Mouse (Mus musculus): ENCODE results near the gene Omt2b. TPM values are rescaled to one million over a fixed set of nuclear protein-coding genes. Genes with fewer than 3 reads are reported as not detected.

Gene Omt2b
- polyA plus RNA-seq, 1 experiment, result not detected

DNA sequence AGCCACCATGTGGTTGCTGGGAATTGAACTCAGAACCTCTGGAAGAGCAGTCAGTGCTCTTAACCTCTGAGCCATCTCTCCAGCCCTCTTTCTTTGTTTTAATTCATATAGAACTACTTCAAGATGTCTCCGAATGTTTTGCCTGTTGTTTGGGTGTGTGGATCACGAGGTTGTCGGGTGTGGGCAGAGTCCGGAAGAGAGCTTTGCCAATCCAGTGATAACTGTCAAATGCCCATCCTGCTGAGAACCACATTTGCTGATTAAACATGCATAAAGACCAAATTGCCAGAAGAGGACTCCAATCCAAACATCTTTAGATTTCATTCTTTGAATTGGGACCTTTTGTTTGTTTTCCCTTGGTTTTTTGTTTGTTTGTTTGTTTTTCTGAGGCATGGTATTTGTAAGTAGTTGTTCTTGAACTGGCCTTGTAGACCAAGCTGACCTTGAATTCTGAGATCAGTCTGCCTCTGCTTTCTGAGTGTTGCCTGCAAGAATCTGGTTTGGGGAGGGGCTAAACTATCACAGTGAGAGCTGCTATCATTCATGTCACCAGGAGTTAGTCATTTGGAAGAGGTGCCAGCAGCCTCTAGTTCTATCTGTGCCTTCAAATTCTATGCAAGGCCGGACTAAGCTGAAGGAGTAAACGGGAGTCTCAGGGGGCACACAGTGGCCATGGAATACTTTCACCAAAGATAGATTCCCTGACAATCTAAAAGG, 24.3 kb downstream of the Omt2b start:
- no peaks in the 10 kb centered on the region for H3K4me1 ChIP-seq (ENCODE audit: control insufficient read depth, insufficient read depth, low read length)
- H3K9ac ChIP-seq (ENCODE audit: low read depth, poor library complexity, severe bottlenecking), result no peak overlapping the region
- H3K27me3 ChIP-seq (ENCODE audit: control insufficient read depth, insufficient read depth, low read length, poor library complexity, severe bottlenecking), result no peaks in the 10 kb centered on the region
- H3K36me3 ChIP-seq (ENCODE audit: control insufficient read depth, insufficient read depth, low read length, poor library complexity, severe bottlenecking), result no peaks in the 10 kb centered on the region
- no peaks in the 10 kb centered on the region for H3K9me3 ChIP-seq (replicated peaks; ENCODE audit: control insufficient read depth, insufficient read depth, low read length, poor library complexity, severe bottlenecking)
- no peak overlapping the region for H3K27ac ChIP-seq (ENCODE audit: insufficient read depth, low read length)
- H3K4me3 ChIP-seq (ENCODE audit: low read depth, low read length), result no peak overlapping the region
- TF ChIP-seq EP300 (IDR thresholded peaks at IDR 0.05; ENCODE audit: insufficient read depth, low read depth, low read length) (no peak), POLR2A (IDR thresholded peaks at IDR 0.05; ENCODE audit: insufficient read depth, low read length) (no peak), CTCF (IDR thresholded peaks at IDR 0.05; ENCODE audit: low read depth, low read length) (no peak)

DNA sequence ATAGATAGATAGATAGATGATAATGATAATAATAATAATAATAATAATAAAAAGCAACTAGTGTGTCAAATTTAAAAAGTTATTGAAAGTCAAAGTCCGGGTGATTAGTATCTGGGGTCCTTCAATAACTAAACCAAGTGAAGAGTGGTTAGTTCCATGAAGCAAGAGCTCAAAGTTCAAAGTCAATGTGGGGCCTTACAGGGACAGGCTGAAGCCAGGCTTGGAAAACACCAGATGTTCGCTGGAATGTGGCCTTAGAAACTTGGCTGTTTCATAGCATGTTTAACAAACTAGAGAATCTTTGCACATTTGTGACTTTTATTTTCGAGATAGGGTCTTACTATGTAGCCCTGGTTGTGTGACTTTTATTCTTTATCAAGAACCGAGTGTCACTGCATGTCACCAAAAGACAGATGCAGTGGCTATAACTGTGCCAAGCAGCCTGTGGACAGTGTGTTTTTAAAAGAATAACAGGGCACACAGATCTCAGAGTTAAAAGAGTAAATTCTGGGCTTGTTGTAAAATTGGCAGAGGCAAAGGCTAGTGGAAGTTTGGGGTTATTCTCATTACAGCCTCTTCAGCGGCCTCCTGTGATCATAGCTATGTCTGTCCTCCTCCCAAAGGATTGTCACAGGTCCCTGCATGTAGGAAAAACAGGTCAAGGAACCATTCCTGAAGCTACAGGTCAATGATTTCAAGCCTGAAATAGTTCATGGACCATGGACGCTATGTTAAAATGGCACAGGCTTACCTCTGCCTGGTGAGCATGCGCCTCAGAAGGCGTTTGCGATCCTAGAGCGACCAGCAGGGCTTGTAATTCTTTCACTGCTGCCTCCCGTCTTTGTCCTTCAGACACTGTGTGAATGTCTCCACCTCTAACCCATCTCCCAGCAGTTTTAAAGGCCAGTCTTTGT, 27.5 kb downstream of the Omt2b start:
- no peaks in the 10 kb centered on the region for H3K9me3 ChIP-seq (replicated peaks; ENCODE audit: control insufficient read depth, insufficient read depth, low read length, poor library complexity, severe bottlenecking)
- TF ChIP-seq CTCF (IDR thresholded peaks at IDR 0.05; ENCODE audit: low read depth, low read length), result no peak
- TF ChIP-seq POLR2A (IDR thresholded peaks at IDR 0.05; ENCODE audit: insufficient read depth, low read length), result no peak
- TF ChIP-seq EP300 (IDR thresholded peaks at IDR 0.05; ENCODE audit: insufficient read depth, low read depth, low read length), result no peak
- no peaks in the 10 kb centered on the region for H3K27me3 ChIP-seq (ENCODE audit: control insufficient read depth, insufficient read depth, low read length, poor library complexity, severe bottlenecking)

DNA sequence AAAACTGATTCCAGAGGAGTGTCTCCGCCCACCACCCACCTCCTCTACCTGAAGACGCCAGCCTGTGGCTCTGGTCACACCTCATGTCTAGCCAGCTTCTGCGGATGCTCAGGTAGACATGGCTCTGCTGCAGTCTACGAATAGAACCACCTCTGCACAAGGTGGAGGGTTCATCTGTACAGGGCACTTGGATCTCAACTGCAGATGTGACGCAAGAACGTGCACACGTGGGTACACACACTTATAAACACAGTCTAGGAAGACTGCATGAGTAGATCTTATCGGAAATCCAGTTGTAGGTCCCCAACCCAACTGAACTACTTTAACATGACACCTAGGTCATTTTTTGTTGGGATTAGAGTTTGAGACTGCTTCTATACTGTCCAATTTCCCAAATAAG, 28.2 kb downstream of the Omt2b start, which contains the start of gene Gsta2:
Gene Gsta2 (minus strand): TSS at position 178 of the 400 bp plus-strand sequence.
- Histone ChIP-seq H3K36me3 (ENCODE audit: control insufficient read depth, insufficient read depth, low read length, poor library complexity, severe bottlenecking) (no peaks in the 10 kb centered on the region), H3K4me1 (ENCODE audit: control insufficient read depth, insufficient read depth, low read length) (peaks cover 3% of the 10 kb centered on the region), H3K4me3 (ENCODE audit: low read depth, low read length) (no peak within 1 kb of the TSS), H3K27me3 (ENCODE audit: control insufficient read depth, insufficient read depth, low read length, poor library complexity, severe bottlenecking) (no peaks in the 10 kb centered on the region), H3K9ac (ENCODE audit: low read depth, poor library complexity, severe bottlenecking) (no peak within 1 kb of the TSS), H3K9me3 (replicated peaks; ENCODE audit: control insufficient read depth, insufficient read depth, low read length, poor library complexity, severe bottlenecking) (no peaks in the 10 kb centered on the region), H3K27ac (ENCODE audit: insufficient read depth, low read length) (no peak within 1 kb of the TSS)
- TF ChIP-seq CTCF (IDR thresholded peaks at IDR 0.05; ENCODE audit: low read depth, low read length) (no peak), EP300 (IDR thresholded peaks at IDR 0.05; ENCODE audit: insufficient read depth, low read depth, low read length) (no peak), POLR2A (IDR thresholded peaks at IDR 0.05; ENCODE audit: insufficient read depth, low read length) (no peak)

More for the DNA sequence above, 27.5 kb downstream of the Omt2b start:
- Histone ChIP-seq H3K9ac (ENCODE audit: low read depth, poor library complexity, severe bottlenecking) (no peak overlapping the region), H3K36me3 (ENCODE audit: control insufficient read depth, insufficient read depth, low read length, poor library complexity, severe bottlenecking) (no peaks in the 10 kb centered on the region), H3K27ac (ENCODE audit: insufficient read depth, low read length) (no peak overlapping the region), H3K4me3 (ENCODE audit: low read depth, low read length) (no peak overlapping the region), H3K4me1 (ENCODE audit: control insufficient read depth, insufficient read depth, low read length) (peaks cover 2% of the 10 kb centered on the region)

DNA sequence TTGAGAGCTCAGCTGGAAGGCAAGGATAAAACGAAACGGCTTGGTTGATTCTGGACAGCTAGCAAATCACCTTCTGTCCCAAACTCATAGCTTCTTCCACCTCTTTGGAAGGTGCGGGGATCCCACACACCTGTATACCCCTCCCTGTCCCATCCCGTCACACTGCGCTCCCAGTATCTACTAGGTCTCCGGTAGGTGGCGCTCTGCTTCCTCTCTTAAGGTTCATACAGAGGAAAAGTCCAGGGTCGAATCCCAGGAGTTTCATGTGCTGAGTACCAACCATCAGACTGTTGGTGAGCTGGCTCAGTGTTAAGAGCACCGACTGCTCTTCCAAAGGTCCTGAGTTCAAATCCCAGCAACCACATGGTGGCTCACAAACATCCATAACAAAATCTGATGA, 30.7 kb downstream of the Omt2b start:
- H3K36me3 ChIP-seq (ENCODE audit: control insufficient read depth, insufficient read depth, low read length, poor library complexity, severe bottlenecking), result no peaks in the 10 kb centered on the region
- TF ChIP-seq POLR2A (IDR thresholded peaks at IDR 0.05; ENCODE audit: insufficient read depth, low read length), result no peak
- TF ChIP-seq CTCF (IDR thresholded peaks at IDR 0.05; ENCODE audit: low read depth, low read length), result peak; percentile 91
- 0 out of 2 replicates have a peak, but pooled peaks have one; percentile 32 for TF ChIP-seq EP300 (IDR thresholded peaks at IDR 0.05; ENCODE audit: insufficient read depth, low read depth, low read length)
- H3K9ac ChIP-seq (ENCODE audit: low read depth, poor library complexity, severe bottlenecking), result no peak overlapping the region
- H3K4me1 ChIP-seq (ENCODE audit: control insufficient read depth, insufficient read depth, low read length), result peaks cover 3% of the 10 kb centered on the region
- 0 out of 2 replicates have a peak overlapping the region, but pooled peaks have one; percentile 66 for H3K27ac ChIP-seq (ENCODE audit: insufficient read depth, low read length)
- H3K27me3 ChIP-seq (ENCODE audit: control insufficient read depth, insufficient read depth, low read length, poor library complexity, severe bottlenecking), result no peaks in the 10 kb centered on the region
- H3K9me3 ChIP-seq (replicated peaks; ENCODE audit: control insufficient read depth, insufficient read depth, low read length, poor library complexity, severe bottlenecking), result no peaks in the 10 kb centered on the region
- H3K4me3 ChIP-seq (ENCODE audit: low read depth, low read length), result no peak overlapping the region

DNA sequence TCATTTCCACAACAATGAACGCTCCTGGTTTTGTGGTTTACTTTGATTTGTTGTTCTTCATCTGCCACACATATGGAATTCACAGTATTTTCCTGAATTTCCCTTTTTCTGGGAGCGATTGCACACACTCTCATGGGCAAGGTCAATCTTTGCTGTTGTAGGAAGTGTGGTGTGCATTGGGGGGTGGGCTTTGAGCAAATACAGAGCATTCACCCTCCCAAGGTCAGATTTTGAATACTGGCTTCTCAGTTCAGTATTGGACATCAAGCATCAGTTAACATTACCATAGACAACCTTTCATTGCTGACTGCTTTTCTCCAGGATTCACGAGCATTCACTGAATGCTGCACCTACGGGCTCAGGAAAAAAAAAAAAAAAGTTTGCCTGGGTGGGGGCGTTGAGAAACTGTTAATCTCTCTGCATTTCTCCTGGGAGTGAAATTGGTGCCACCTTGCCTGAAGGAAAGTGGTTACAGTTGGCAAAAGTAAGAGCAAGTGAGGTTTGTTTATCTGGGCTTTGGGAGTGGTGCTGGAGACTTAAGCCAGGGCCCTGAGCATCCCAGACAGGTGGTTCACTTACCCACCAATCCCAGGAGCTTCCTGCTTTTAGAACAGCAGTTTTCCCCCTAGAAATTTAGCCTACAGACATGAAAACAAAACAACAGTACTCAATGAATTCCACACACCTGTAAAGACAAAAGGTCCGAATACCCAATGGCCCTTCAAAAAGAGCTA, 32.5 kb downstream of the Omt2b start:
- no peak overlapping the region for H3K4me3 ChIP-seq (ENCODE audit: low read depth, low read length)
- H3K9me3 ChIP-seq (replicated peaks; ENCODE audit: control insufficient read depth, insufficient read depth, low read length, poor library complexity, severe bottlenecking), result no peaks in the 10 kb centered on the region
- peak overlapping the region; percentile 98 for H3K27ac ChIP-seq (ENCODE audit: insufficient read depth, low read length)
- no peaks in the 10 kb centered on the region for H3K36me3 ChIP-seq (ENCODE audit: control insufficient read depth, insufficient read depth, low read length, poor library complexity, severe bottlenecking)
- peaks cover 3% of the 10 kb centered on the region for H3K4me1 ChIP-seq (ENCODE audit: control insufficient read depth, insufficient read depth, low read length)
- TF ChIP-seq CTCF (IDR thresholded peaks at IDR 0.05; ENCODE audit: low read depth, low read length) (no peak), POLR2A (IDR thresholded peaks at IDR 0.05; ENCODE audit: insufficient read depth, low read length) (no peak), EP300 (IDR thresholded peaks at IDR 0.05; ENCODE audit: insufficient read depth, low read depth, low read length) (no peak)
- H3K27me3 ChIP-seq (ENCODE audit: control insufficient read depth, insufficient read depth, low read length, poor library complexity, severe bottlenecking), result no peaks in the 10 kb centered on the region
- peak overlapping the region; percentile 15; the same call in 1 of the 2 replicates for H3K9ac ChIP-seq (ENCODE audit: low read depth, poor library complexity, severe bottlenecking)
